Mouse (Mus musculus) CH12.LX (cell line): ENCODE measurements at regions not wholly inside any gene's neighbourhood (a gene's known extent, or its start where the extent isn't known, plus 50 kb on each side); places are given as distances from the start of the nearest gene placed in this dataset.
"Not testable (repeated sequence)": the region's sequence is repeated elsewhere in the genome, so short reads cannot be mapped to it uniquely, and the experiment has no call there.

Experiments used
- DNase-seq: peaks from one replicate; pipeline ENCODE4 v3.0.0-alpha.2; 2013; ENCODE audit errors: extremely low read depth
- H3K27ac ChIP-seq: 2 replicates; pipeline ENCODE4 v1.5.1; 2012; ENCODE audit warnings: low read depth, mild to moderate bottlenecking, control low read depth, moderate library complexity; ENCODE audit not compliant: insufficient read depth
- H3K27me3 ChIP-seq: replicated peaks from 2 replicates; pipeline ENCODE3; 2012; ENCODE audit warnings: inconsistent platforms
- H3K36me3 ChIP-seq, 2 experiments: replicated peaks in 1 of 2; 2 replicates each; pipeline versions ENCODE3 to v1.6.1; 2012; ENCODE audit warnings: inconsistent platforms in 1 of 2, low read length in 1 of 2, mild to moderate bottlenecking in 1 of 2, mixed read lengths in 1 of 2, moderate library complexity in 1 of 2; ENCODE audit not compliant: control insufficient read depth in 1 of 2, insufficient read depth in 1 of 2
- H3K4me1 ChIP-seq, 2 experiments: 2 replicates each; pipeline ENCODE4 v1.6.1; 2012; ENCODE audit warnings: inconsistent platforms in 1 of 2, moderate library complexity in 1 of 2; ENCODE audit not compliant: insufficient read depth in 2 of 2, control insufficient read depth in 1 of 2
- H3K4me2 ChIP-seq: 2 replicates; pipeline ENCODE4 v1.6.1; 2012; ENCODE audit warnings: low read depth, mild to moderate bottlenecking, control low read depth; ENCODE audit not compliant: poor library complexity, insufficient read depth, severe bottlenecking
- H3K4me3 ChIP-seq, 3 experiments: fragments of 150-350 bp in 1 of 3; sonication (generic) in 1 of 3; replicated peaks in 1 of 3; 2 replicates each; pipeline versions ENCODE3 to v1.5.1; 2011 to 2012; ENCODE audit warnings: low read depth in 2 of 3, low read length in 2 of 3, mild to moderate bottlenecking in 2 of 3, moderate library complexity in 2 of 3, control low read depth in 1 of 3, improper control_type of control experiment in 1 of 3, inconsistent platforms in 1 of 3, mixed read lengths in 1 of 3; ENCODE audit not compliant: poor library complexity in 1 of 3
- H3K79me2 ChIP-seq: replicated peaks from 2 replicates; pipeline ENCODE4 v1.6.1; 2012; ENCODE audit warnings: mild to moderate bottlenecking, moderate library complexity; ENCODE audit not compliant: control insufficient read depth, poor library complexity, insufficient read depth, severe bottlenecking; ENCODE audit errors: extremely low read depth
- H3K9ac ChIP-seq: 2 replicates; pipeline ENCODE4 v1.6.1; 2012; ENCODE audit warnings: low read depth, mild to moderate bottlenecking, control low read depth, moderate library complexity; ENCODE audit not compliant: insufficient read depth
- H3K9me3 ChIP-seq: replicated peaks from 2 replicates; pipeline ENCODE3; 2012; ENCODE audit warnings: low read length, inconsistent platforms, mixed read lengths
- ELF1 ChIP-seq: IDR thresholded peaks from 2 replicates; pipeline ENCODE4 v1.6.1; 2014; ENCODE audit warnings: low read depth, mild to moderate bottlenecking, inconsistent platforms, low read length, improper control_type of control experiment
- EP300 ChIP-seq: IDR thresholded peaks from 2 replicates; pipeline ENCODE4 v1.6.1; 2011; ENCODE audit warnings: low read length, improper control_type of control experiment
- GABPA ChIP-seq: IDR thresholded peaks from 2 replicates; pipeline ENCODE4 v1.6.1; 2012; ENCODE audit warnings: low read depth, low read length, improper control_type of control experiment, inconsistent platforms; ENCODE audit not compliant: insufficient replicate concordance
- MAFK ChIP-seq: IDR thresholded peaks from 2 replicates; pipeline ENCODE4 v1.6.1; 2011; ENCODE audit warnings: low read length, improper control_type of control experiment; ENCODE audit not compliant: insufficient replicate concordance
- MYC ChIP-seq: IDR thresholded peaks from 2 replicates; pipeline ENCODE4 v1.6.1; 2011; ENCODE audit warnings: low read depth, mild to moderate bottlenecking, improper control_type of control experiment, low read length
- RCOR1 ChIP-seq: conservative IDR thresholded peaks from 2 replicates; pipeline ENCODE4 v1.6.1; 2012; ENCODE audit warnings: low read depth, mild to moderate bottlenecking, inconsistent platforms, low read length, improper control_type of control experiment
- SIN3A ChIP-seq: IDR thresholded peaks from 2 replicates; pipeline ENCODE4 v1.6.1; 2012; ENCODE audit warnings: low read length, improper control_type of control experiment, inconsistent platforms
- ZKSCAN1 ChIP-seq: IDR thresholded peaks from 2 replicates; pipeline ENCODE4 v1.6.1; 2012; ENCODE audit warnings: low read depth, inconsistent platforms, low read length, improper control_type of control experiment, borderline replicate concordance
- ZMIZ1 ChIP-seq: IDR thresholded peaks from 2 replicates; pipeline ENCODE4 v1.6.1; 2012; ENCODE audit warnings: low read depth, mild to moderate bottlenecking, inconsistent platforms, low read length, improper control_type of control experiment
- dilution Hi-C: fragments of 300-500 bp; cut with MboI; formaldehyde crosslinking; loops from 2 replicates; pipeline ENCODE4 v1.14.3; 2020; ENCODE audit warnings: low sequenced_read_pairs; ENCODE audit not compliant: extremely low pct_unique_long_range_greater_than_20kb, extremely low pct_ligation_motif_present
- in situ Hi-C: fragments of 300-500 bp; cut with MboI; formaldehyde crosslinking; loops from 3 replicates; pipeline ENCODE4 v1.14.3; 2019; ENCODE audit warnings: low sequenced_read_pairs, low pct_ligation_motif_present, low pct_unique_long_range_greater_than_20kb, mixed read lengths

GRCm38 (mm10) chr9:18041346-18041745, 250.6 kb upstream of the Chordc1 start:
- dilution Hi-C loops (no loop called here), in situ Hi-C loops (no loop called here)
- Histone ChIP-seq H3K9ac (no peak overlapping the region), H3K4me3 (no peak overlapping the region), H3K4me1 (no peaks in the 10 kb centered on the region), H3K4me2 (no peak overlapping the region), H3K27ac (no peak overlapping the region), H3K36me3 (no peaks in the 10 kb centered on the region), H3K9me3 (no peaks in the 10 kb centered on the region), H3K79me2 (no peaks in the 10 kb centered on the region), H3K27me3 (no peaks in the 10 kb centered on the region)
- TF ChIP-seq ELF1 (no peak), ZKSCAN1 (no peak), EP300 (no peak)
- DNase-seq = no peak

GRCm38 (mm10) chr9:18042636-18043035, 249.3 kb upstream of the Chordc1 start:
- H3K9me3 ChIP-seq, DNase-seq, dilution Hi-C loops, H3K27ac ChIP-seq, H3K4me3 ChIP-seq, H3K4me1 ChIP-seq, H3K79me2 ChIP-seq, H3K9ac ChIP-seq, H3K36me3 ChIP-seq, H3K4me2 ChIP-seq, H3K27me3 ChIP-seq, in situ Hi-C loops: not testable (repeated sequence)

- Histone ChIP-seq H3K4me1 (no peaks in the 10 kb centered on the region), H3K9ac (no peak overlapping the region), H3K79me2 (no peaks in the 10 kb centered on the region), H3K9me3 (no peaks in the 10 kb centered on the region), H3K36me3 (no peaks in the 10 kb centered on the region), H3K4me2 (no peak overlapping the region), H3K27me3 (no peaks in the 10 kb centered on the region), H3K4me3 (no peak overlapping the region), H3K27ac (no peak overlapping the region)
- TF ChIP-seq MAFK (peak; percentile 92), MYC (no peak), ZMIZ1 (no peak), SIN3A (no peak), RCOR1 (no peak), GABPA (no peak)
- dilution Hi-C loops = no loop called here
- no peak for DNase-seq
- in situ Hi-C loops = no loop called here
Observed at GRCm38 (mm10) chr9:18076942-18077341, 215.0 kb upstream of the Chordc1 start.

- H3K4me3 ChIP-seq, in situ Hi-C loops, H3K4me1 ChIP-seq, dilution Hi-C loops, H3K4me2 ChIP-seq, H3K27ac ChIP-seq, H3K9ac ChIP-seq, DNase-seq, H3K27me3 ChIP-seq, H3K9me3 ChIP-seq, H3K36me3 ChIP-seq, H3K79me2 ChIP-seq: not testable (repeated sequence)
Observed at GRCm38 (mm10) chr9:18078446-18078845, 213.5 kb upstream of the Chordc1 start.

- H3K4me3 ChIP-seq, H3K27me3 ChIP-seq, H3K27ac ChIP-seq, in situ Hi-C loops, H3K4me2 ChIP-seq, H3K79me2 ChIP-seq, H3K4me1 ChIP-seq, H3K9ac ChIP-seq, DNase-seq, H3K36me3 ChIP-seq, H3K9me3 ChIP-seq, dilution Hi-C loops: not testable (repeated sequence)
Observed at GRCm38 (mm10) chr9:18079120-18079519, 212.8 kb upstream of the Chordc1 start.
